Mouse (Mus musculus): ENCODE measurements at regions not wholly inside any gene's neighbourhood (a gene's known extent, or its start where the extent isn't known, plus 50 kb on each side); places are given as distances from the start of the nearest gene placed in this dataset.

DNA sequence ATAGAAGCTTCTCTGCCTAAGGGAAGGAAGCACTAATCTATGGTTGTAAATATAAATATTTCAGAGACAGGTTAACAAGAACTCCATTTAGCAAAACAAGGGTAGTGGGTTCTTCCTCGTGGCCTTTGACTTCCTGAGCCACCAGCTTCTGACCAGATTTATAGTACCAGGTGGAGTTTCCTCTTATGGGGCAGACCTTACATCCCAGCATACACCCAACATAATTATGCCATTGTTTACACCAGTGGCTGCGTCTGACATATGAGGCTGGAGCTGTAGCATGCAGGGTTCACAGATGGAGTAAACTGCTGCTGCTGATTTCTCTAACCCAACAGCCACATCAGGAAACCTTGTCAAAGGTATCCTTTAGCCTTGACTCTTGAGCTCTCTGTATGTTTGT lies 75.5 kb downstream of the Trib2 start:
- no peak for DNase-seq (ENCODE audit: low spot score)

DNA sequence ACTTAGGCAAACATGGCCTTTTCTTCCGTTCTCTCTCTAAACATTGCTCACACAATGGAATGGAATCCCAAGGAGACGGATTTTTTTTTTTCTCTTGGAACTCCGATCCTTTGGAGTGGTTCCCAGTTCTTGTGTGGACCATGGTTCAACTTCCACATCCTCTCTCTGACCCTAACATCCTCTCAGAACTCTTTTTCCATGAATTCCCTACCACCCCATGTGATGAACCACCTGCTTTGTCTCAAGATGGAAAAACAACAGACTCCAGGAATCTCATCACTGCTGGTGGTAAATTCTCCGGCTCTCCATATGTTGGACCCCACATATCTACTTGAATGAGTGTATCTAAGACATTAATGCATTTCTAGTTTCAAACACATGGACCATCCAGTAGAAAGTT lies 77.7 kb downstream of the Trib2 start:
- DNase-seq (ENCODE audit: low spot score), result no peak

DNA sequence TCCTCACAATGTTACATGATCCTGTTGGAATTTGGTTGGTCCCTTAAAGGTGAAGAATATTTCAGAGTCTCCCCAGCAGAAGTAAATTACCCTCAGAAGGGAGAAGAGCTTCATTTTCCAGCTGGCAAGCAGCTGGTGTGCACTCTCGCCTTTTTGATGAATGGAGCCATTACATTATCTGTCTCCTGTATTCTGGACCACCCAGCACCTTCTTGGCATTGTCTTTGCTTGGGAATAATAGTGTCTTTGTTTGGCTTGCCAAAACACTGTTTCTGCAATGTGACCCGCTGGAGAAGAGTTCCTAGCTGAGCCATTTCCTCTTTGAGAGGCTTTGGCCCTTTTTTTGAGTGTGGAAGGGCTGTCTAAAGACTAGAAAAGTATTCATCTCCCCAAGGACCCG lies 85.5 kb downstream of the Trib2 start:
- peak; percentile 43 for DNase-seq (ENCODE audit: low spot score)

DNA sequence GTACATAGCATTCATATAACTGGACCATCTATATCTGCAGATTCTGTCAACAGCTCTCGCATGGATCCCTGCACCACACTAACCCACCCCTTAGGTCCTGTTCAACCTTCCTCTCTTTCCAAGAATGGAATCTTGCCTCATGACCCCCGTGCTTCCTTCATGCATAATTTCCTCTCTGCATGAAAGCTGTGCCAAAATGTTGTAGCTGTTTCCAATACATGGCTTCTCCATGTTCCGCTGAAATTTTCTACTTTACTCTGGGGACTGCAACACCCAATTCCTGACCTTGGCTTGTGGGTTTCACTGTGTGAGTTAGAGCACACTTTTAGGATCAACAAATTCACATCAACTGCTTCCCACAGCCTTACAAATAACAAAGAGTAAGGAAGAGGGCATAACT lies 87.0 kb downstream of the Trib2 start:
- peak; percentile 24 for DNase-seq (ENCODE audit: low spot score)

DNA sequence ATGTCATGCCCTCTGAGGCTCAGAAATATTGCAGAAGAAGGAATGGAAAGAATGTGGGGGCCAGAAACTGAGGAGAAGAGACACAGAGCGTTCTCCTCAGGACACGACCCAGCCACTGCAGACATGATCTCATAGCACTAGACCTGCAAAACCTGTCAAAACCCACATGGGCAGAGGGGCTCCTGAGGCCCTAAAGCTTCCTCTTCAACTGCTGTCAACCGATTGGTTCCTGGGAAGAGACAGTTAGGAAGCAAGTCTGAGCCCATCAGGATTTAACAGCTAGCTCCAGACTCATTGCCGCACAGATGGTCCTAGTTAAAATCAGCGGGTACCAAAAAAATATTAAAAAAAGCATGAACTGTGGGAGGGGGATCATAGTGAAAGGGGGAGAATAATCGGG lies 93.2 kb downstream of the Trib2 start:
- DNase-seq (ENCODE audit: low spot score), result no peak

DNA sequence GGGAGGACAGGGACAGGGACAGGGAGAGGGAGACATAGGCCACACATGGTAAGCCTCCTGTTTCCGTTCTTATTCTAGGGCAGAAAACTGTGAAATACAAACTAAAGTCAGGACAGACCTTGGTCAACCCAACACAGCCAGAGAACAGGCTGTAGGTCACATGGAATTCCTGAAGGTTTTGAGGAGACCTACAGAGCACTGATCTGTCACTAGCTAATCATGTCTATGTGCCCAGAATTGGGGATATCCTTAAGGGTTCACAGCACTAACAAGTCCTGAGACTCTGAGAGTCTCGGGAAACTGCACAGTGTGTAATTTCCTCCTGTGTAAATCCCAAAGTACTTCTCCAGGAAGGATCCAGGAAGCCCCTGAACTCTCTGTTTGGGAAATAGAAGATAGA lies 94.6 kb downstream of the Trib2 start:
- no peak for DNase-seq (ENCODE audit: low spot score)

DNA sequence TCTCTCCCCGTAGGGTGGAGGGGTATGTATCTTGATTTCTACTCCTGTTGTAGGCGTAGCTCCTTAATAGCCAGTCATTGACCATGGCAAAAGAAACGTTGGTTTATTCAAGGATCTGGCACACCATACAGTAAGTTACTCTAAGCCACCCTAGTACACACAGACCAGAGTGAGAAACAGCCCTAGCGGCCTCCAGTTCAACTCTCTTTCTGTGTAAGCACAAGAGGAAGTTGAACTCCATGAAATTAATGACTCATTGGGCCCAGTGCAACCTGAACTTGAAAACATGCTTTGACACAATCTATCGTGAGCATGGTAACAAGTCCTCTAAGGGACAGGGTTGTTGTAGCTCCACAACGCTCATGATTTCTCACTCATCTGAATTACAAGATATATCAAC lies 96.6 kb downstream of the Trib2 start:
- no peak for DNase-seq (ENCODE audit: low spot score)

DNA sequence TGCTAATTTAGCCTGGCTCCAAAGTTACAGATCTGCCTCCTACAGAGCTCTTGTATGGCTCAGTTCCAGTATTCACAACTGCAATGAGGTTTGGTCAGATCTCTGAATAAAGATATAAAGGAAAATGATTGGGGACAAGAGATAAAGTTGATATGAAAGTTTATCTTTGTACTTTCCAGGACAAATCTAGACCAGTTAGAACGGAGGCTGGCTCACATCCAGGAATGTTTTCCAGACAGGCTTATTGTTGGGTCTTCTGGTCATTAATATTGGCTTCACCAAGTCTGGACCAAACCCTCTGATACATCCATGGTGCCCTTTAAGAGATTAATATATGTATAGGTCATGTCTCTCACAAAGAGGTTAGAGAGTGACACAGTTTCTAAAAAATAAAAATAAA lies 97.9 kb downstream of the Trib2 start:
- no peak for DNase-seq (ENCODE audit: low spot score)

DNA sequence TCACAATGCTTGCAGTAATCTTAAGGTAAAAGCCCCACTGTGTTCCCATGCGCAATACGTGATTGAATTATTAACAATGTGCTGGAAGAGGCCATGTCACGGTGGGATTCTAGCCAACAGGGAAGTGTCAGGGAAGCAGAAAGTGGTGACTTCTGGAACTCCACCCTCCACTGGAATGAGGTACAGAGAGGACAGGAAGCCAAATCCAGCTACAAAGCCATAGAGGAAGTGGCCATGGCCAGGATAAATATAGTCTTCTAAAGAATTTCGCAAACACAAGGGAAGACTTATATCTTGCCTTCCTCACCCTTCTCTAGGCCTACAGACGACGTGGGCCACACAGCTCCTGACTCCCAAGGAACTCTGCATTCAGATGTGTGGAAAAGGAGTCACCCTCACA lies 98.7 kb downstream of the Trib2 start:
- no peak for DNase-seq (ENCODE audit: low spot score)

DNA sequence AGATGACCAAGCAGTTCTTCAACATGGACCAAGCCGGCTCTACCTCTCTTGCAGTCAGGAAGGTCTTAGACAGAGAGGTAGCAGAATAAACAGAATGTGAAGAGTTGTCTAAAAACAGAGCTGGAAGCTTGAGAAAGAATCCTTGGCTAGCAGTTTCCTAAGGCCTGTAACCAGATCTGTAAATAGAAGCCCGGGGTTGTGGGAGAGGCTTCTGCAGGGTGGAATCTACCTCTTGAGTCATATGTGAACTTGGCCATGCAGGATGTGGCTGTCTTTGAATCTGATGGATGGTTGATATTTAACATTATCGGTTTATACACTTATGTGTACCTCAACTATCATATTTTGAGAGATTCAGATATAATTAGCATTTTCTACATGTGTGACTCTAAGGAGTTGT lies 99.4 kb downstream of the Trib2 start:
- DNase-seq (ENCODE audit: low spot score), result no peak

DNA sequence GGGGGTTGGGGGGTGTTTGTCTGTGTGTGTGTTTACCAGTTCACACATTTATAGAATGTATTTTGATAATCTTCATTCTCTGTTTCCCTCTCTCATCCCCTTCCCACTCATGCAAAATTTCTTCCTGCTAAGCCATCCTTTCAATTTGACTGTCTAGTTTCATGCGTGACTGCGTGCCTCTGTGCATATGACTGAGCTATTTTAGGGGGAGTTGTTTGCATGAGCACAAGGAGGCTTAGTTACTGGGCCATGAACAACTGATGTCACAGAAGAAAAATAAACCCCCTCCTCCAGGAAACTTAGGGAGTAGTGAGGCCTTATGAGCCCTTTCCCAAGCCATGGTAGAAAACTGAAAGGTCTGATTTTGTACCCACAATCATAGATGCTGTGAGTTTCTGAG lies 103.1 kb downstream of the Trib2 start:
- no peak for DNase-seq (ENCODE audit: low spot score)

DNA sequence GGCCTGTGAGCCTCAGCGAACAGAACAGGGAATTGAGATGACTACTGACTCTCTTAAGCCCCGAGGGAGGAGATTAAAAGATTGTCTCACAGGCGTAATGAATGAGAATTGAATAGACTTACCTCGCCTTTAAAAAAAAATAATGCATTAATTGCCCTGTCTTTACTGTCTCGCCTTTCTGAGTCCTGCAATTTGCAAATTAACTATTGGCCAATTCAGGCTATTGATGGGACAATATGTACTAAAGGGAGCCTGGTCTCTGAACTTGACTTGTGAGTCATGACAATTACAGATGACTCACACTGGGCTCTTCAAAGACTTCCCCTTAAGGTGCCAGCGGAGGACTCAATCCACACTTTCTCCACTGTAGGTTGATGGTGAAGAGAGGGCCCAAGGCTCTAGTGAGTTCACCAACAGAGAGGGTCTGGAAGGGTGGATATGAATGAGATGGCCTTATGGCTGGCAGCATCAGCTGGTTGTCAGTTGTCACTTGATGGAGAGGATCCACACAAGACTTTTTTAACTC lies 109.1 kb downstream of the Trib2 start:
- DNase-seq (ENCODE audit: low spot score), result no peak

DNA sequence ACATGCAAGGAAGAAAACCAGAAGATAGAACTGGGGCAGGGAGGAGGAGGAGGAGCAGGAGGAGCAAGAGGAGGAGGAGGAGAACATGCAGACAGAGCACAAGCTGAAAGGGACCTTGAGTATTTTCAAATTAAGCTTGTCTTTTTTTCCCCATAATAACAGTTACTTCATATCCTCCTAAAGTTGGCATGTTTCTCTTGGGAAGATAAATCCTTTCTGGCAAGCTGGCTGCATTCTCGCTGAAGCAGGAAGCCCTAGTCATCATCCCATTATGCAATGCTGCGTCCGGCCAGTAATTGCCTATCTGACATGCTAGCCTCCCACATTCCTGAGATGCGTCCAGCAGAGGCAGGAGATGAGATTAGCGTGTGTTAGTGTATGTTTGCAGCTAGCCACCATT lies 112.3 kb downstream of the Trib2 start:
- DNase-seq (ENCODE audit: low spot score), result peak; percentile 61

DNA sequence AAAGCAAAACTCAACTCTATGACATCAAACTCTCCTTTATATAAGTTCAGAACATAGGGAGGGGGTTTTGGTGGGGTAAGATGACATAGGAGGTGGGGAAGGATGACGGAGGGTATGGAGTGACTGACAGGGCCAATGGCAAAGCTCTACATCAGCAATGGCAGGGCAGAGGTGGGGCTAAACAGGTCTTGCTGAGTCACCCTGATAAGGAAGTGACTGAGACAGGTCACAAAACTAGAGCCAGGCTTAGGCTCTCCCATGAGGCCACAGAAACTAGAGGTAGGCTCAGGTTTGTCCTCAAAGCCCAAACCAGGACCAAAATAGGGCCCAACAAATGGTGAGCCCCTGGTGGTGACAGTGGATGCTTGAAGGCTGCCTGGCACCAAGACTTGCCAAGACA lies 114.6 kb downstream of the Trib2 start:
- DNase-seq (ENCODE audit: low spot score), result no peak

DNA sequence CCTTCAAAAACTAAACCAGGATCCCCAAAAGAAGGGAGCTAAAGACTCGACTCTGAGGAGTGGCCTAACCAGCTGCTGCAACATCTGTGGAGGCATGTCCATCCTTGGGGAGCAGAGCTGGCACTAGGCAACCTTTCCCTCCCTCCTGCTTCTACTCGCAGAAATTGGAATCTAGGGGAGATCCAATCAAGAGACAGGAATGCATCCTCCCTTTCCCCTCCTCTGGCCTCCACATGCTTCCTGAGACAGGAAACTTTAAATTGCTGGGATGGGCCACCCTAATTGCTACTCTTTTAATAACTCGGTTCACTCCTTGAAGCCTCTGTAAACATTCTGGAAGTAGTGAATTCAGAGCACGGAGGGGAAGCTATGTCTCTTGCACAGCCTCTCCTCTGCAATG lies 117.9 kb downstream of the Trib2 start:
- DNase-seq (ENCODE audit: low spot score), result peak; percentile 9

DNA sequence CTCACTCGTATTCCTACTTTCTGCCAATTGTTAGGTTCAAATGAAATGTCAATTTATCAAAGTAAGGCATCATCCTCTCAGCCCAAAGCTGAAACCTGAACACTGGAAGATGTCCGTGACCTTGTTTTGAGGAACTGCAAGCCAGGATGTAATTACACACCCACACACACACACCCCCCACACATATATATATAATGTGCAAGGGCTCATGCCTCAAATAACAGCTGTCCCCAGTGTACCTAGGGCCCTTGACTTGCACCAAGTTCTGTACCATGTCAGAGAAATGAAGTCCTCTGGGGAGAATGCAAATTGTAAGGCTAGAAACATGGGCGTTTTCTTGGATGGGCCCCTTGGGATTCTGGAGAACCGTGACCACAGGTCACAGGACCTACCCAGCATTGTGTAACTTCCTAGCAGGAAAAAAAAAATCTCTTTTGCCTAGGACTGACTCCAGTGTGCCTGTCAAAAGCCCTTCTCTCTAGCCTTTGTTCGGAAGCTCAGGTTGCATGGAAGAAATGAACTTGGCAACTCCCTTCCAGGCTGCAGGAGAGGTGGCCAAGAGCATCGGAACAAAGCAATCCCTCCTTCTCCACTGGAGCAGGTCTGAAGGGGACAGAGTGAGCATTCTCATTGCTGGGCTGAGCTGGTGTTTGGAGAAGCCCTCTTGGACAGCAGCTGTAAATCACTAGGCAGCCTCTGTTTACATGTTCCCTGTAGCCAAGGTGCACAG lies 118.5 kb downstream of the Trib2 start:
- peak; percentile 17 for DNase-seq (ENCODE audit: low spot score)

DNA sequence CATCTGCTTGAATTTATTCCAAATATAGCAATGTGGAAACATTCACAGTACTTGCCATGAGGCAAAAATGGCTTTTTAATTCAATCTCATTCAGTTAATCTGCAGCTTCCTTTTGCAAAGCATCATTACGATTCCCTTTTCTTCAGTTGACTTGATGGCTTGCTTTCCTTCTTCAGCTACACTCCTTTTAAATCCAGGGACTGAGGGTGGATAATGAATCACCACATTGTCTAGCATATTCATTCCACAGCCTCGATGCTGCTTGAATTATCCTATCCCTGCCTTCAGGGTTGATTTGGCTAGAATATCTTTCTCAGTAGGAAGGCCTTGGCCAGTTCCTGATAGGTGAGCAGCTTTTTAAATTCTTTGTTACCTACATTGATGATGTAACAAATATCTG lies 128.4 kb downstream of the Trib2 start:
- no peak for DNase-seq (ENCODE audit: low spot score)

DNA sequence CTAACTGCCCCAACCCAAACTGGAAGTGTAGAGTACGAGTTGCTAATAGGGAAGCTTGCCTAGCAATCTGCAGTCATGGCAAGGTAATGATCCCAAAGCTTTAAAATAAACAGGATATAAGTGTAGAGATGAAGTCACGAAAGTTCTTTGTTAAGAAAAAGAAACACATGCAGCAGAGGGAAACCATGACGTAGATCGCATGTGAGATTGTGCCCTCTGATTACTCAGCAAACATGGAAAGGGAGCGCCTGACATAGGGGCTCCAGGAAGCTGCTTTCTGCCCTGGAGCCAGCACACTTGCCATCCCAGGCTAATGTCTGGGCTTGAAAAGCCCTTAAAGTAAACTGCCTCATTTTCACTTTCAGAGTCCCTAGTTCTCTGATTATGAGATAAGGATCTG lies 132.4 kb downstream of the Trib2 start:
- DNase-seq (ENCODE audit: low spot score), result no peak

DNA sequence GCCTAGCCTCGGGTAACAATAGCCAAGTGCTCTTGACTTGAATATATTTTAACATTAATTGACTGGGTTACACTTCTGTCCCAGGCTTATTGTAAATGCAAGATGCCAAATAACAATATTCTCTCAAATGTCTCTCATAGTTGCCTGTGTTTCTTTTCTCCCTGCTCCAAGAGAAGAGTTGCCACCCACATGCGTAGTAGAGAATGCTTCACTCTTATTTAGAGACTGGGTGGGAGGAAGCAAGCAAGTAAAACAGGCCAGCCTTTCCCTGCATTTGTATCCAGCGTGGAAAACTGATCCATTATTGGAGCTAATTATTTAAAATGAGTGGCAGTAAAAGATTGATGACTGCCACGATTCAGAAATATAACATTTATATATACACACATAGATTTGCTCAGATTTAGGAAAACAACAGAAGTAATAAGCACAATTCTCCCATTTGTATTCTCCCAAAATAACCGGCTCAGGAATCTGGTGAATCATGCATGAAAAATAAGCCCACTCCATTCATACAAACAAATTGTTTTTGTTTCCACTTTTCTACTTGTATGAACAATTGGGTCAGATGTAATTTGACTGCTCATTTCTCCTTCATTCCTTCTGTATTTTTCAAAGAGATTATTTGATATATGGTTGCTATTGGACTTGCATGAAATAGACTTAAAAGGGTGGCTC lies 134.9 kb downstream of the Trib2 start:
- DNase-seq (ENCODE audit: low spot score), result no peak

DNA sequence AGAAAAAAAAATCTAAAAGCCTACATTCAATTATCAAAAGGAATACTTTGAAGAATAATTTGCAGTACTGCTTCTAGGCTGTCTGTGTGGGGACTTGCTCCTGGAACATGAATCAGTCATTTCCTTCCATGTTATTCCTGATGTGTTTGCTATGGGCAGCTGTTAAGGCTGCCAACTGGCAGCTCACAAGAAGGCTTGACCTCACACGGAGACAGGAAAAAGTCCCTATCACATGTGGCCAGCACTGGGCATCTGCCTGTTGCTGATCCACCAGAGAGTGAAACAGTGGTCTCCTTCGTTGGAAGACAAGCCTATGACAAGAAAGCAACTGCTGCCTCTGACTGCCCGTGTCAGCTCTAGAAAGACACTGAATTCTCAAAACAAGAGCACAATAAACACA lies 140.6 kb downstream of the Trib2 start:
- DNase-seq (ENCODE audit: low spot score), result no peak

DNA sequence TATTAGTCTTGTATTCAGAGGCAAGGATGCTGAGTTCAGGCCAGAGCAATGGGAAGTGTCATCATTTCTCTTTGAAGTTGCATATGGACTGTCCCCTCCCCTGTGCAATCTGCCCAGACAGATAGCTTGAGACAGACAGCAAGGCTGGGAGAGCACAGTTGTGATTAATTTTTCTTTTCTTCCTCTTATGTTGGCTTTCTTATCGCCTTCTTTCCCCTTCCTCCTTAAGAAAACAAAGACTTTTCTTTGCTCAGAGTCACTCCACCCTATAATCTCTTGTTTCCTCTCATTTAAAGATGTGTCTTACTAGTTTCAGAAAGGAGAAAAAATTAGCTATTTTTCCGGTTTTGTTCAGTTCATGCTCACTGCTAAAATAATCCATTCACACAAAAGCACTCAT lies 157.0 kb downstream of the Trib2 start:
- DNase-seq (ENCODE audit: low spot score), result no peak

DNA sequence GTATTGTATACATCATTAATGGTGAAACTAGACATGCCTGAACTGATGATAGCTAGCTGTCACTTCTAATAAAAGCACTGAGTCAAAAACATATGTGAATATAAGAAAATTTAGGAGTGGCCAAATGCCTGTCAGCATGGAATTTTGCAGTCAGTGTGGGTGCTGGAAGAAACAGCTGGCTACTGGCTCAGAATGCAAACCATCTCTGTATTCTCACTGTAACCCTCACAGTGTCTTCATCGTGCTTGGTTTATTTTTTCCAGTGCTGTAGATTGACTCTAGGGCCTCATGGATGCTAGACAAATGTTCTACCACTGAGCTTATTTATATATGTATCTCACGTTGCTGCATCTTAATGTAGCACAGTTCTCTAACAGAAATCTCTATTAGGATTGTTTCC lies 157.4 kb downstream of the Trib2 start:
- DNase-seq (ENCODE audit: low spot score), result no peak

DNA sequence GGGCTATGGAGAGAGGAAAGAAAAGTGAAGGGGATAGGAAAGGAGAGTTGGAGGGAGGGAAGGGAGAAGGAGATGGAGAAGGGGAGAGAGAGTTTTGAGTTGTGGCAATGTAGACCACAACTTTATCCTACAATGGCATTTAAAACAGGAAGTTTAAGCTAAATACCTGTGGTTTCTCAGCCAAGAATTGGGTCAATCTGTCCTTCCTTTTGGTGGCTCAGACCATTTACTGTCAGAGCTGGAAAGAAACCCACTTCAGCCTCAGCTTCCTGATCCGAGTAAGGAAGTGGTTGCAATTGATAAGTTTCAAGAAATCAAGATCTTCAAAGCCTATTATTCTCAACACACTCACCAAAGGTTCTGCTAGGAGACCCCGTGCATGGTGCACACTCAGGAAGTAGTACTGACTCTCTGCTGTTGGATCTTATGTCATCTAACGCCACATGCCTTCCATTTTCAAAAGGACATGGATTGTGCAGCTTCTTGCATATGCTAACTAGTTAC lies 158.9 kb downstream of the Trib2 start:
- DNase-seq (ENCODE audit: low spot score), result no peak

DNA sequence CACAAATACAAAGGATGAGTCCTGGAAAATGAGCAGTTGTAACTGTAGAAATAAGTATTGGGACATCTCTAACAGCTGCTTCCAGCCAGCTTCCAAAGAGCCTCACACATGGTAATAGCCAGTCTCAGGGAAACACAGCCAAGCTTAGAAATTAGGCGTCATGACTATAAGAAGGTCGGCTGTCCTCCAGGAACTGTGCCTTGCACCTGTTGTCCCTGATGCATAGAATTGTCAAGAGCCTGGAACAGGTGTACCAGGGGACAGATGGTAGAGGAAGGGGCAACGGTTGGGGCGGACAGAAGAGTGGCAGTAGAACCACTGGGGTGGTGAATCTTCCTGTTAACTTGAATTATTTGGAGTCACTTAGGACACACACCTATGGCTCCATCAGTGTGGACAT lies 162.1 kb downstream of the Trib2 start:
- no peak for DNase-seq (ENCODE audit: low spot score)
